Mouse (Mus musculus) layer of hippocampus, postnatal 10 days (tissue): ENCODE results near the gene Plxdc1. TPM values are rescaled to one million over a fixed set of nuclear protein-coding genes. Genes with fewer than 3 reads are reported as not detected.

Experiments used
- DNase-seq, 2 experiments: peaks; one replicate each; pipeline ENCODE4 v3.0.0; 2021; ENCODE audit warnings: low spot score in 2 of 2
- total RNA-seq, 2 experiments: library from RNA; stranded (reverse); gene quantifications; 2 replicates each; pipeline ENCODE4 v1.2.3; 2021

Plxdc1 gene
- total RNA-seq, 2 experiments from 2014 or later: 6.8 to 7.1 TPM

DNA sequence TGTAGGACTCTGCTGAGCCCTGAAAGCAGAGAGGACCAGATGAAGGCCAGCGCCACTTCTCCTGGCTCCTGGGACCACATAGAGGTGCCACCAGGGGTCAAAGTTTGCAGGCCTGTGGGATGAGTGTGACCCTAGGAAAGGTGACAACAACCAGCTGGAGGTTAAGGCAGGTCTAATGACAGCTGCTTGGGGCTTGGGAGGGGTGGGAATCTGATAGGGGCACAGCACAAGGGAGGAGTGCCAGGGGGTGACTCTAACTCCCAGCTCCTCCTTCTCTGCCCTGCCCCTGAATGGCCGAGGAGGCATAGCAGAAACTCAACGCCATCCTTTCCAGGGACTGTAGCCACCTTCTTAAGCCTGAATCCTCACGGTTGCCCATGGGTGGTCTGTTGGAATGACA lies 30.6 kb upstream of the Plxdc1 start:
- DNase-seq: no peak

DNA sequence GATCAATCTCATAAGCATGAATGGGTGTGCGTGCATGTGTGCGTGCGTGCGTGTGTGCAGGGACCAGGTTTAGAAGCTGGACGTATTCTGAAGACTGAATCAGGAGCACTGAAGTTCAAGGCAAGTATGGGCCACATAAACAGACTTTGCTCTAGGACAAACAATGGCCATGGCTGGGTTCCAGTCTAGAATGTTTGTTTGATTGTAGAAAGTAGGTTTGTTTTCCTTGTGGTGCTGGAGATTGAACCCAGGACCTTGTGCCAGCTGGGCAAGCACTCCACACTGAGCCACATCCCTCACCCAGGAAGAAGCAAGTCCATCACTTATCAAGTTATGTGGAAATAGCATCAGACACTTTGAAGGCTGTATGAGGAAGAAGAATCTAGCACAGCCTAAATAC lies 29.9 kb upstream of the Plxdc1 start:
- no peak for DNase-seq

DNA sequence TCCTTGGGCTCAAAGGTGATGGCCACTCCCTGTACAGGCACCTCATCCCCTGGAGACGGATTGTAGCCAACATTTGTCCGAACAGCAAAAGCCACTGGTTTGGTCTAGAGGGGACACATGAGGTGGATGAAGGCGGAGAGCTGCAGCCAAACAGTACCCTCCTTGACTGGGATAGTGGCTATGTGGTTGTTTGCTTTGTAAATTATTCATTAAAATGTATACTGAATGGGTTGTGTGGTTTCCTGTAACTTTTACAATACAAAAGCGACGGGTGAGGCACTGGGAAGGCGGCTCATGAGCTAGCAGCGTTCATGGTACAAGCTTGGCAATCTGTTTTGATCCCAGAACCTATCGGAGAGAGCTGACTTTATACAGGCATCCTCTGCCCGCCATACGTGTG lies 26.6 kb upstream of the Plxdc1 start:
- DNase-seq: no peak

DNA sequence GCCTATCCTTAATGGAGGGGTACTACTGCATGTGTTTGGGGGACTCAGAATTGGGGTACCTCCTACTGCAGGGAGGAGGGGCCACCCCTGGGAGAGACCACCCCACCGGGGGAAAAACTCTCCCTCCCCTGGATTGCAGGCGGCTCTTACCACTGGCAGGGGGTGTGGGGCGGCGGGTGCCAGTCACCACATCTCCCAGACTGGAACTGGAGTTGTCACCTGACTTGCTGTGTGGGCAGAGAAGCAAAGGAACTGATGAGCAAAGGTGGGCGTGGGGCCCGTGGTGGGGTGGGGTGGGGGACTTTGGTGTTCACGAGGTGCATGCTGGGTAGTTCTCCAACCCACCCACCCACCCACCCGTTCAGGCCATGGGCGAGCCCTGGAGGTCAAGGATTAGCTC lies 25.5 kb upstream of the Plxdc1 start:
- no peak for DNase-seq

DNA sequence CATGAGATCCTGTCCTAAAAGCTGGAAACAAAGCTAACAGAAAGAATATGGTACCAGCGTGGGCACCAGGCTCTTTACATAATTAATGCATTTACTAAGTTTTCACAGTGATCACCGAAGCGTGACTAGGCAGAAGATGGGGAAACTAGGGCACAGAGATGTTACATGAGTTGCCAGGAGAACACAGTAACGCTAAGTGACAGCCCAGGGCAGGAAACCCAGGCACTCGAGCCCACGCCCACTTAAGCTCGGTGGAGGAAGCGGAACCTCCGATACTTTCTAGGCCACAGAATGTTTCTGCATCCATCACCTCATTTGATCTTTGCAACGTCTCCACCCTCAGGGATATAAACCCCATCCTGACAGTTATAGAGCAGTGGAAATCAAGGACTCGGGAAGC lies 21.8 kb upstream of the Plxdc1 start:
- no peak for DNase-seq

DNA sequence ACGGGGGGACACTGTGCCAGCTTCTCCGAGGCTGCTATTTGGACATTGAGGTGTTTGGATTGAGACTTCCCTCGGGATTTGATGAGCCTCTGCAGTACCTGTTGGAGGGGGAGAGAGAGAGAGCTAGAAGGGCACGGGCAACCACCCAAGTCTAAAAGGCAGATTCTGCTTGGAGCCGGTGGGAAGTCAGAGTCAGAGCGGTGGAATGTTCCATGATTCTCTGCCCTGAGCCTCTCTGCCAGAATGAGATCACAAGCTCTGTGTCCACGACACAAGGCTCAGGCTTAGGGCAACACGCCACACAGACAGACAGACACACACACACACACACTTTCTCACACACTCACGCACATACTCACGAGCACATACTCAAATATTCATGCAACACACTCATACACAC lies 19.4 kb upstream of the Plxdc1 start:
- DNase-seq: no peak

DNA sequence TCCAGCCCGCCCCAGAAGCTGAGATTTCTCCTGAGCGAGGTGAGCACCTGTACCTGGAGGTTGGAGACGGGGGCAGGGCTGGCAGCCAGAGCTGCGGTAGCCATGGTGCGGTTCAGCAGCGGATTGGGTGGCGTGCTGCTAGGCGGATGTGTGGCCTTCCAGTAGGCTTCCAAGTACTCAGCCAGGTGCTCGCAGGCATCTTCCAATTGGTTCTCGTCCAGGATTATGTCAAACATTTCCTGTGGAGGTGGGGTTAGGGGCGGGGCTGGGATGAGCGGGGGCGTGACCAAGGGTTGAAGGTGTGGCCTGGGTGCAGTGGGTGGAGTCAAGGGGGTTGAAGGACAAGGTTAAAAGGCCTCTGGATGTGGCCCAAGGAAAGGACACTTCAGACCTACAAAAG lies 18.8 kb upstream of the Plxdc1 start:
- no peak for DNase-seq

DNA sequence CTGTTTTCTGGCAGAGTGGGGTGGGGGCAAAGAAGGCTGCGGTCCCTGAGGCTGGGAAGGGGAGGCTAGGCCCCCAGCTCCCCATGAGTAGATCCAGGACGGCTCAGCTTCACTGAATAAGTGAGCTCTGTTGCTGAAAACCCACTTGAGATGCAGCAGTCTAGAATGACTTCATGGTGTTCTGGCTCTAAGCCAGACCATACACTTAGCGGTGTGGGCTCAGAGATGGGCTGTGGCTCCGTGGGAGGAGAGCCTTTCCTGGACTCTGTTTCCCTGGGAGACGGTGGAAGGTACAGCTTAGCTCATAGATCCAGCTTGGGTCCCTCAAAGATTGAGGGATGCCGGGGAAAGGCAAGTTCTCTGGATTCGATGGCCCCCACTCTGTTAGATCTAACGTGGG lies 17.9 kb upstream of the Plxdc1 start:
- DNase-seq: peak in 1 of 2 experiments; percentile 21

DNA sequence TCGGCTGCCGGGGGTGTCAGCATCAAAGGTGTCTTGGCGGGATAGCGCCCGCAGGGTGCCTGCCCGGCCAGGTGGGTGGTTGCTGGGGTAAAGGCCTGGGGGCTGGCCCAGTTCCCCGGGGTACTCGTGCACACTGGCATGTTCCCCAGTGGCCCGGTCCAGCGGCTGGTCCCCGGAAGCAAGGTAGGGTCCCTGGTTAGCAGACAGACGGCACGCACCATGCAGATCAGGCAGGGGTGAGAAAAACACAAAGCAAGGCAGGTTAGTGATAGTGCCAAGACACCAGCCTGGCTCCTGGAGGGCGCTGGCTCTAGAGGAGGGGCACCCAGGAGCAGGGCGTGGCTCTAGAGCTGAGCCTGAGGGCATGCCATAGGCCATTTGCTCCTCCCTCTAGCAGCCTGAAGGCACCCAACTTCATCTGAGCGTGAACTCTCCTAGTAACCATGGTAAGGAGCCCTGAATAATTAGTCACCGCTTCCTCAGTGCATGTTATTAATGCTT lies 17.0 kb upstream of the Plxdc1 start:
- DNase-seq: peak in 1 of 2 experiments; percentile 25

DNA sequence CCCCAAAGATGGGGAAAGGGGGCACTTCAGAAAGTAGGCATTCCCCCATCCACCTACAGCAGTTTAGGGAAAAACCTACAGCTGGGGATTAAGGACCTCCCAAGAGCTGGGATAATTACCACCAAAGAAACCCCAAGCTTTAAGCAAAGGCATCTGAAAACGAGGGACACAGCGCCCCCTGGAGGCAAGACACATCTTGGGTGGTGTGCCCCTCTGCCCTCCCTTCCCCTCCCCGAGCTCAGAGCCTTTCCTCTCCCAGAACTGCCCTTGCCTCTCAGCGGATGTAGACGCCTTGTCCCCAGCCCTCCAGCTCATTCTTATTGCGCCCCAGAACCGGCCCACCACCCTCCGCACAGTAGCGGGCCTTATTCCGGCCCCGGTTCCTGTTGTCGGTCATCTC lies 16.4 kb upstream of the Plxdc1 start:
- peak; percentile 86 to 88 for DNase-seq

DNA sequence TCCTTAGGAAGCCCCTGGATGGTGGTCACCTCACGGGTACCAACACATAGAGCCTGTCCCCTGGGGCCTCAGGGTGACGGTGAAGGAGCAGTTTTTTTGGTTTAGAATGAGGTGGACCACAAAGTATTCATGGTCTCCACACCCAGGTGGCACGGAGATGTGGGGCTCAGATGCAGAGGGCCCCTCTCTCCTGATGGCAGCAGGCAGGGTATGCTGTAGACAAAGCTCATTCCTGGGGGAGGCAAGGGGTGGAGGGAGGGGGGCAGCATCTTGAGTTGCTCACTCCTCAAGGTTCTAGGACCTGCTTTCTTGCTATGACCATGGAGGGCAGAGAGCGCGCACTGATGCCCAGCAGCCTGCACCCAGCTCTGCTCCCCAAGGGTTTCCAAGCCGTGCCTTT lies 15.7 kb upstream of the Plxdc1 start:
- DNase-seq: no peak

DNA sequence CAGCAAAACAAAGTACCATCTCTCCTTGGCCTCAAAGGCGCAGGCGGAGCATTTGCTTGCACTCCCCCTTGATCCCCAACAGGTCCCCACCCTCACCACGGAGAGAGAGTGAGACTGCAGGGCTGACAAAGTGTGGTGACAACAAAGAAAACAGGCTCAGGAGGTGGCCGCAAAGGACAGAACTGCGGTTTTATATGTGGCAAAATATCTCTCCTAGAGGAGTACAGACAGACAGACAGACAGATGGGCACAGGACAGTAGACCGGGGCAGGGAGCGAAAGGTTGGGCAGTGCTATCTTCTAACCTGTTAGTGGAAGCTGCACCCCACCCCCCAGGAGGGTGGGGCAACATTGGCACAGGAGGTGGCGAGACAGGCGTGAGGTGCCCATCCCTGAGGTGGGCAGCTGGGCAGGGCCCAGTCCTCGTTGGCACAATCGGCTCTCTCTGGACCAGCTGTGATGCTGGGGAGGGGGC lies 15.1 kb upstream of the Plxdc1 start:
- DNase-seq: no peak

DNA sequence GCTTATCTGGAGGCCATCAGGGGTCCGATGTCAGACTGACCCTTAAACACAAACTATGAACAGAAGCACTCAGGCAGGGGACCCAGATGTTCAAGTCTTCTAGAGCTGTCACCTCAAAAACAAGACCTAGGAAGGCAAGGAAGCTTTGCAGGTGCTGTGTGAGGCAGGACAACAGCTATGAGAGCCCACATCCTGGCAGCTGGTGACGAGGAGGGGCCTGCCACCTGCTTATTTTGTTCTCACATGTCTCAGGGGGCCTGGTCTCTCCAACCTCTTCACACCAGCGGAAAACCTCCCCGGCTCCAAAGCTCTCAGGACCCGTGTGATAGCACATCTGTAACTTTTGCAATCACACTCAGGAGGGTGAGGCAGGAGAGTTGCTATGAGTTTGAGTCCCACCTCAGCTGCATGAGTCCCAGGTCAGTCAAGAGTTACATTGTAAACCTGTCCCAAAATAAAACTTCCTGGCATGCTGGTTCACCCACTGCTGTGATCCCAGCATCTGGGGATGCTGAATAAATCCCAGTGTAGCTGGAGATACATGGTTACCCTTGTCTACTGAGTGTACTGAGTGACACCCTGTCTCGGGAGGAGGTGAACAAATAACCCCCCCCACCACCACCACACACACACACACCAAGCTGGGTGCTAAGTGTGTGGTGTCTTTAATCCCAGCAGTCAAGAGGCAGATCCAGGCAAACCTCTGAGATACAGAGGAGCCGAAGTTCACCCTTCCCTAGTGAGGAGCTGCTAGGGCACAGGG lies 14.3 kb upstream of the Plxdc1 start:
- DNase-seq: peak in 1 of 2 experiments; percentile 23

DNA sequence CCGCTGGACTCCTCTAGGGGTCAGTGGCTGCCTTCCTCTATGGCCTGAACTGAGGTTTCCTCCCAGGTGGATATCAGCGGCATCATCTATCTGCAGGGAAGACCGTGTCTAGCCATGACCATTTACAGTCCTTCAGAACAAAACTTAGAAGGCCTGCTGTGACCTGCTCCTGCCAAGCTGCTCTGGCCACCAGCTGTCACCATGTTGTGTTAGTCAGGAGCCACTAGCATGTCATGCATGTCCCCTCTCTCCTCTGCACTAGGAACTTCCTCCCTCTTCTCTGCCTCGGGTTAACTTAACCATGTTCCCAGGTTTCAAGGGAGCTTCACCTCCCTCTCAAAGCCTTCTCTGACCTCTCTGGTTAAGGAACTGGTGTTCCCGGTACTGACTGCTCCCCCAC lies 13.5 kb upstream of the Plxdc1 start:
- no peak for DNase-seq

DNA sequence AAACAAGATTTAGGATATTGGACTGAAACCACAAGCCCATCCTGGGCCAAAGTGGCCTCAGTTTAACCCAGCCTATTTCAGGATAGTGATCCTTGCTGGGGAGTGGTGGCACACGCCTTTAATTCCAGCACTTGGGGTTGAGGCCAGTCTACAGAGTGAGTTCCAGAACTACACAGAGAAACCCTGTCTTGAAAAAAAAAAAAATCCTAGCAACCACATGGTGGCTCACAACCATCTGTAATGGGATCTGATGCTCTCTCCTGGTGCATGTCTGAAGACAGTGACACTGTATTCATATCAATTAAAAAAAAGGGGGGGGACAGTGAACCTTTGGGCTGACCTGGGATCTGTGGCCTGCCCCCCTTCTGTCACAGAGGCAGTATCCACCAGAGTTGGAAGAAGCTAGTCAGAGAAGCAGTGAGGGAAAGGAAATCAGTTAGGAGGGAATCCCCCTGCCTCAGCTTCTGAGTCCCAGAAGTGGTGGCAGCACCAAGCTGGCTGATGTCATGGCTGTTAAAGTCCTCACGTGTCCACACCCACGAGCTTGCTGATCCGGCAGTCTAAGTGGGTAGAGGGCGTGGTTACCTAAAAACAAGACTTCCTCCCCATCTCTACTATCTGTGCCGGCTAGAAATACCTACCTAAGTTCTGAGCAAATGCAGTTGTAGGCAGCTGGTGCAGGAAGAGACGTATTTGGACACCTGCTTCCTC lies 12.8 kb upstream of the Plxdc1 start:
- DNase-seq: no peak

DNA sequence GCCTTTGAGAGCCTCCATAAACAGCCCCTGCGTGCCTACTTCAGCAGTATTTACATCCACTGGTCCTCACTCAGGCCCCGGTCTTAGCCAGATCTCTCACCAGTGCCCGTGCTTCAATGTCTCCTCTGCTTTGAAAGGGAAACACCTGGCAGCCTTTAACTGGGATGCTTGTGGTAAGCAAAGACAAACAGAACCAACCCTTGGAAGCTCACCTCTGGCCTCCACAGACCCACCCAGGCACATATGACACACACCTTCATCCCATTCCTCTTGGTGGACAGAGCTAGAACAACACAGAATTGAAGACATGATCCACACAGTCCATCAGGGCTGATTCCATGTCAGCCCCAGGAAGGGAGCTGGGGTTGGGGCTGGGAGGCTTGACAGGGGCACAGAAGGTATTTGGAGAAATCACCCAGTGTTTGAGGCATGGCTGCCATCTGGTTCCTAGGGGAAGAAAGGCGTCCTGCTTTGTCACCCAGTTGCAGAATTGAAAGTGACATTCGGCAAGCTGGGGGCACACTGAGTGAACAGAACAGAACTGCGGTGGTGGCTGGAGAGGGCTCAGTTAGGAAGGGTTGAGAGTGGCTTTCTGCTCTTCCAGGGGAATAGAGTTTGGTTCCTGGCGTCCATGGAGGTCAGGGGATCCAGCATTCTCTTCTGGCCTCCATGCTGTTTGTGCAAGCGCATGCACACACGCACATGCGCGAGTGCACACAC lies 12.0 kb upstream of the Plxdc1 start:
- DNase-seq: no peak

DNA sequence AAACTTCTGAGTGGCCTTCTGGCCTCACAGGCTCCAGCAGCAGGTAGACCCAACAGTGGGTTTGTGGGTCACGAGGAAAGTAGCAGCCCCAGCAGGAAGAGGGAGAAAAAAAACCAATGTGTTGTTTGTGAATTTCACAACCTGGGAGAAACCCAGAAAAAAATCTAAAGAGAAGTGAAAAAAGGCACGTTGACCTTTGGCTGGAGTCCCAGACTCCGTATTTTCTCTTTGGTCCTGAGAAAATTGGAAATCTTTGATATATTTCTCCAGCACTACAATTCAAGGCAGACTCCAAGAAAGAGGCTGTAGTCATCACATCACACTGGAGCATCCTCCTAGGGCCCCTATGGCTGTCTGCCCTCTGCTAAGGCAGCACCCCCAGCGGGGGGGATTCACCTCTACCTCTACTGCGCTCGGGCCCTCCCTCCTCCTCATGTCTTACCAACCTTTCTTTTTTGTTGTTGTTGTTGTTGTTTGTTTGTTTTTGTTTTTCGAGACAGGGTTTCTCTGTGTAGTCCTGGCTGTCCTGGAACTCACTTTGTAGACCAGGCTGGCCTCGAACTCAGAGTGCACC lies 11.2 kb upstream of the Plxdc1 start:
- no peak for DNase-seq

DNA sequence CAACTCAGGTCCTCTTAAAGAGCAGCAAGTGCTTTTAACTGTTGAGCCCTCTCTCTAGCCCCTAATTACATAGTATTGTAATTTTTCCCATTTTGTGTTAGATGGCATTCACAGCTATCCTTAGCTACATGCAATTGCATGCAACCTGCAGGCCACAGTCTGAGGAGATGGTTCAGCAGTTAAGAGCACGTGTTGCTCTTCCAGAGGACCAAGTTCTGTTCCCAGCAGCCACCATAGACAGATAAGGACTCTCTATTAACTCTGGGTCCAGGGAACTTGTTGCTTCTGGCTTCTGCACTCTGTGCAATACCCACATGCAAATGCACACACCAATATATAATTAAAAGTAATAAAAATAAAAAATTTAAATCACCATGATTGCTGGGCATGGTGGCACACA lies 10.4 kb upstream of the Plxdc1 start:
- no peak for DNase-seq

DNA sequence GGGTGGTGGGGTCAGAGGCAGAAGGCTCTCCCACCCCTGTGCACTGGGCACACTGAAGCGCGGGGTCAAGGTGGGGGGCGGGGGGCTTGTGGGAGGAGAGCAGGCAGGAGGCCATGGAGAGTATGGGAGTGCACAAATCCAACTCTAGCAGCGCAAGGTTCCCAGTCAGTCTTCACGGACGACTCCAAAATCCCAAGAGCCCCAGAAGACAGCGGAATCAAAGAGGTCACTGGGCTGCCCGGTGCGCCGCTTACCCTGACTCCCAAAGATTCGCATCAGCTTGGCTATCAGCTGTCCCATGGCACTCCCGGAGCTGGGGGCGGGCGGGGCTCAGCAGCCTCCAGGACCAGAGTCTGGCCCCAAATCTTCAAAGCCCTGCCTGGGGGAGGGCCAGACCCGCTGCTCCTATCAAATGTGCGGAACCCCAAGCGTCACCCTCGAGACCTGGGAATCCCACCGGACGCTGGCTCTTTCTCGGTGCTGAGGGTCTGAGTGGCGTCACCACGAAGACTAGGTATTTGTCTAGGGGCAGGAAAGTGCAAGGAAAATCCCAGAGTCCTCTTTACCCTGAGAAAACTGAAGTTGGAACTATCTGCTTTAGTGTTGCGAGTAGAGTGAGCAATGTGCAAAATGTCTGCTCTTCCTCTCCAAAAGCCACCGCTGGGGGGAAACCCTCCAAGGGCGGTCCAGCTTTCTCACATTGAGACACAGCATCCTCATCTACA lies 9.5 kb upstream of the Plxdc1 start, which contains the start of gene Arl5c:
Gene Arl5c, minus strand, starts transcription at position 618 of the 725 bp plus-strand sequence.
- peak in 1 of 2 experiments; percentile 41 for DNase-seq

DNA sequence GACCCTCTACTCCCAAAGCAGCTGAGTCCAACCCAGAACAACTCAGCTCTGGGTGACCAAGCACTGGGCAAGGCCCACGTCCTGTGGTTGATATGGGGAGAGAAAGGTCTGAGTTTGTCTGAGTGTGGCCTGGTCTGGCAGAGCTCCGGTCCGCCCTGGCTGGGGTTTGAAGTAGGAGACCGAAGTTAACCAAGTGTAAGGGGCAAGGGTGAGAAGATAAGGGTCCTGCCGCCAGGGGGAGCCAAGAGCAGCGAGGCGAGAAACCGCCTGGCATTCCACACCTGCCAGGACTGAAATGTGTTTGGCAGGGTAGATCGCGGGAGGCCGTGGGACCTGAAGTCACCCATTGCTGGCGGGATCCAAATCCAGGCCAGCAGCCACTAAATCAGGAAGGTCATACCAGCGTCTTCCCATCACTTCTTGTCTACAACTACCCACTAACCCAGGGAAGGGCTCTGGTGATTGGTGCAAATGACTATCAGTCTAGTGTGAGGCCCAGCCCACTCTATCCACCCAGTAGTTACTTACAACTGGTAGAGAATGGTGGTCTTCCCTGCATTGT lies 8.4 kb upstream of the Plxdc1 start:
- peak; percentile 72 to 78 for DNase-seq
